Mouse (Mus musculus): Measurements from ENCODE around the gene Atp6v1g1.
A peak's percentile ranks its signal among the peaks of the same experiment; 100 is the strongest.

Gene Atp6v1g1

DNA sequence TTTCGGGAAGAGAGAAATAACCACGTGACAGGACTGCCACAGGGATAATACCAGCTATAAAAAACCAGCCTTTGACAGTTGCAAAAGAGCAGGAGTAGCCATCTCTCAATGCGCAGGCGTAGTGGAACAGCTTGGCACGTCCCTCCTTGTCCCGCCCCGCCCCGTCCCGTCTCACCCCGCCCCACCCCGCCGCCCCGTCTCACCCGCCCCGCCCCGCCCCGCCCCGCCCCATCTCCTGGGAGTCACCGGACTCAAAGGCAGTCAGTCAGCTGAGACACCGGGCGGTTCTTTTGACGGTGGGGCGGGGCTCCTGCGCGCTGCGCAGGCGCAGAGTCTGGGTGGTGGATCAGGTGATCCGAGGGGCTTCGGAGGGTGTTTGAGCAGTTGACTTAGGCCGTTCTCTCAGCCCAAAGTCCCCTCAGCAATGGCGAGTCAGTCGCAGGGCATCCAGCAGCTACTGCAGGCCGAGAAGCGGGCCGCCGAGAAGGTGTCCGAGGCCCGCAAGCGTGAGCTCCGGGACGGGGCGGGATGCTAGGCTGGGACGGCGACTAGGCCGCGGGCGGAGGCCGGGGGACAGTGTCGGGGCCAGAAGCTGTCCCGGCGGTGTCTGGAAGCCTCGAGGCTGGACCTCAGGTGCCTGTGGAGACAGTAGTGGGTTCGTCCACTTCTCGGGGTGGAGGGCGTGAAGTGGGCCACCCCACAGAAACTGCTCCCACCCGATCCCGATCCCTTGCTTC lies at the start of gene Atp6v1g1:
Atp6v1g1 (plus strand) TSS at position 279 of the 737 bp plus-strand sequence.
- DNase-seq (ENCODE audit: low spot score): peak; percentile 96

DNA sequence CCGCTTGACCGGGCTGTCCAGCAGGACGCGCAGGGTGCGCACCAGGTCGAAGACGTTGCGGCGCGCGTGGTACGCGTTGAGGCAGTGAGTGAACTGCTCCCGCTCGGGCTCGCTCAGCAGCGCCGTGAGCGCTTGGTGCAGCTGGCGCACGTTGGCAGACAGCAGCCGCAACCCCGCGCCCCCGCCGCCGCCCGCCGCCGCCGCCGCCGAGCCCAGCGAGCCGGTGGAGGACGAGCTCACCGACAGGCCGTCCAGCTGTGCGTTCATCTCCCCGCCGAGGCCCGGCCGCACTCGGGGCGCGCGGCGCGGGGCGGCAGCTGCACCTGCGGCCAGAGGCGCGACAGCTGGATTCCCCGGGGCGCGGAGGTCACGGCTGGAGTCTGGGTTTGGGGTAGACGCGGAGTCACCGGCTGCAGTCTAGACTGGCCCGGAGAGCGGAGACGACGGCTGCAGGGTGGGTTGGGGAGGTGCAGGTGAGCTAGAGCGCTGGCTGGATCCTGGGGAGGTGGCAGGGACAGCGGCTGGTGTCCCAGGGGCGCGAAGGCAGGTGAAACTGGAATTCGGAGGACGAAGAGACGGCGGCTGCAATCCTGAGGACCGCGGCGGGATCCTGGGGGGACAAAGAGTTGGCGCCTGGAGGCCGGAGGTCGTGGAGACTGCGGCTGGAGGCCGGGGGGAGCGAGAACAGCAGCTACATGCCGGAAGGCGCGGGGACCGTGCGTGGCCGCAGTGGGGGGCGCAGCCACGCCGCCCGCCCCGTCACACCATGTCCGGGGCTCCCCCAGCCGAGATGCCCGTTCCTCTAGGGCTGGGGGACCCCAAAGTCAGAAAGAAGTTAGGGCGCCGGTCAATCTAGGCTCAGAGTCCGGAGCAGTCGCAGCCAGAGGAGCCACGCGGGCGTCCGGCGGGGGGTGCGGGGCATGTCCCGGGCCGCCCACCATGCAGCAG lies 49.3 kb upstream of the Atp6v1g1 start:
- DNase-seq (ENCODE audit: low spot score): peak; percentile 61

DNA sequence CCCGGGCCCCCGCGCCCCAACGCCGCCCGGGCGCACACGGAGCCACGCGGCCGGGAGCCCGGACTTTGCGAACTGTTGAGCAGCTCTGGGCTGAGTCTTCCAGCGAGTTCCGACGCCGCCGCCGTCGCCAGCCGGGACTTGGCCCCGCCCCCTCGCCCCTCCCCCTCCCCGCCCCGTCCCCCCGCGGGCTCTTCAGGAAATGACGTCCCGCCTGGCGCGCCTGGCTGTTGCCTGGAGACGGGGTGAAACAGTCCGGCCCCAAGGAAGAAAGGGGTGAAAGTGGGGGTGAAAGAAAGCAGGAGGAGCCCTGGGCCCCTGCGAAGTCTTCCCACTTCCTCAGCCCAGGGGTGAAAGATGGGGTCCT lies 48.7 kb upstream of the Atp6v1g1 start, which contains the start of gene Whrn:
Whrn (minus strand) TSS at position 77 of the 364 bp plus-strand sequence.
- peak; percentile 76 for DNase-seq (ENCODE audit: low spot score)

DNA sequence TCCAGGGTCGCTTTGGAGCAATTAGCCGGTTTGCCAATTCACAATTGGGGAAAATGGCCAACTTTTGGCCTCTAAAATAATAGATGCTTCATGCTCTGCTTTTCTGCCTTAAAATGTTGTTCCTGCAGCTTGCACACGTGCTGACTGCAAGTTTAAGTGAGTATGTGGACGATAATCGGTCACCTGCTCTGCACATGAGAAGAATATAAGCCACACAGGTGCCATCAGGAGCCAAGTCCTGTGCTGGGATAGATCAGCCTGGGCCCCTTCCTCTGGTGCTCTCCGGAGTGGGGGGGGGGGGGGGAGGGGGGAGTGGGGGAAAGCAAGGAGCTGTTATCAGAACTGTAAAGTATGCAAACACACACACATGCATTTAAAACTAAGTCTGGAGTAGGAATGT lies 48.3 kb upstream of the Atp6v1g1 start:
- no peak for DNase-seq (ENCODE audit: low spot score)

DNA sequence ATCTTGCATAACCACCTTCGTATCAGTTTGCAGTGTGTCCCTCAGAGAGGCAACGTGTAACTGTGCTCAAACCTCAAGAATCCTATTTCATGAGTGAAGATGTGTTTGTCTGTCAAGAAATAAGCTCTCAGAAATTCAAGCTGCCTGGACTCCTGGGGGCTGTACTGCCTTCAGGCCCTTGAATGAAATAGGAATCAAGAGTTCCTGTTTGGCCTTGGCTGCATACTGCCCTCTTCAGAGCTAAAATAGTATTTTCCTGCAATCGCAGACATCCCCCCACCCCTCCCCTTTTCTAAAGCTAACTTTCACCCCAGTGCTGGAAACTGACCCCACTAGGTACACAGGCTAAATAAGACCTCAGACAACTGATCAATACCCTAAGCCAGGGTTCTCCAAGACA lies 46.2 kb upstream of the Atp6v1g1 start:
- DNase-seq (ENCODE audit: low spot score): no peak

DNA sequence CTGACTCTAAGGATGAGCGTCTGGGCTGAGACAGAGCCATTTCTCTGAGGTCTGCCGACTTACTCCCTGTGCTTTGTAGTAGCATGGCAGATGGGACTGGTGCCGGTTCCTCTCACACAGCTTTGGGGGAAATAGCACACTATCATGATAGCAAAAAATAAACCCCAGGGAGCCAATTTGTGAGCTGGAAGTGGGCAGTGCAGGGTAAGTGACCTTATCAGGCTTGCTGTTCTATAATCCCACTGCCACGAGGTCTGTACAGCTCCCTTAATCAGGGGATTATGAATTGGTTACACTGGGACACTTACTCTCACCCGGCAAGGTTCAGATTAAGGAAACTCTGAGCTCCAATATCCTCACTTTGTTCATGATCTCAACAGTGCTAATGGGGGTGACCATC lies 43.5 kb upstream of the Atp6v1g1 start:
- no peak for DNase-seq (ENCODE audit: low spot score)

DNA sequence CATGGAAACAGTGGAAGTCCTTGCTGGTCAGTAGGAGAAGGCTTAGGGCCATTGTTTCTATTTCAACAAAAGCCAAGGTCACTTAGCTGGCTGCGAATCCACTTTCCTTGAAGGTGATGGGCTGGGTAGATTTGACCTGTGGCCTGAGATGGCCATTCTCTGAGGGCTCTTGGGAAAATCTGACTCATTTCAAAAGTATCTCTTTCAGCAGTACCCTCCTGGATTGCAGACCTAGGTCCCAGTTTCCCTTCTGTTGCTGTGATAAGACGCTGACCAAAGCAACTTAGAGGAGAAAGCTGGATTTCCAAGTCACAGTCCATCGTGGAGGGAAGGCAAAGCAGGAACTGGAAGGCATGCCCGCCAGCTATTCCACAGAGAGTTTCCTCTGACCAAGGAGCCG lies 40.6 kb upstream of the Atp6v1g1 start:
- DNase-seq (ENCODE audit: low spot score): no peak

DNA sequence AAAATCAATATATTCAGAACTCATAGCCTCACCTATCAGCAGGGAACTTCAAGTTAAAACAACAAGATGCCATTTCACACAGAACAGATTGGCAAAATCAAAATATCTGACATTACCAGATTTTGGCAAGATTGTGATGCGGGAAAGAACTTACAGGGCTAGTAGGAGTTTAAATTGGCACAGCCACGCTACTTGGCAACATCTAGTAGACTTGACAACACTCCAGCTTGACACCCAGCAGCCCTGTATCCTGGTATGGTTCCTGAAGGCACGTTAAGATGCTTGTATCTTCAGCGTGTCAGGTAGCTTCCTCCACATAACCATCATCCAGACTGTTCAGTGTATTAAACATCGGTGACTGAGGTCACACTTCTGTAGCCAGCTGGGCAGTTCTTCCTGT lies 37.1 kb upstream of the Atp6v1g1 start:
- no peak for DNase-seq (ENCODE audit: low spot score)

DNA sequence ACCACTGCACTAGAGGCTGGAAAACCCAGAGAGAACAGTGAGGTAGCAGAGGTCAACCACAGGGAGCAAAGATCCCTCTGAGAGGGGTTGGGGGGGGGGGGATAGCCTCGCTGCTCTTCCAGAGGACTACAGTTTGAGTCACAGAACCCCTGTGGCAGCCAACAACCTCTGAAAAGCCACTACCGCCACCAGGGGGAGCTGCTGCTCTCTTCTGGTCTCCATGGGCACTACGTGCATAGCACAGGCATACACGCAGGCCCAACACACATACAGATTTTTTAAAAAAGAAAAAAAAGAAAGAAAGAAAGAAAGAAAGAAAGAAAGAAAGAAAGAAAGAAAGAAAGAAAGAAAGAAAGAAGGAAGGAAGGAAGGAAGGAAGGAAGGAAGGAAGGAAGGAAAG lies 36.3 kb upstream of the Atp6v1g1 start:
- peak; percentile 78 for DNase-seq (ENCODE audit: low spot score)

DNA sequence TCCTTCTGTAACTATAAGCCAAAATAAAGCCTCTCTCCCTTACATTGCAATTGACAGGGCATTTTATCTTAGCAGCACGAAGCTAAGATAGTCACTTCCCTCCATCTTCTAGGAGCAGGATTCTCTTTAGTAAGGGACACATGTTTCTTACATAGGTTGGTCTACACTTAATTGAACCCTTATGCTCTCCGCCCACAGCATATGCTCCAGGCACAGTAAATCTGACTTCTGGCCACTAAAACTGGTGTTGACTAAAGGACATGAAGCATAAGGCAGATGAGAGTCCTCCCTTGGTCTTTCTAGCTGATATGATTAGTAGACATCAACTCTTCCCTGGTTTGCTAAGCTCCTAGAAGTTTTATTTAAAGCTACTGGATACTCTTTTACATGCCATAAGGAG lies 31.7 kb upstream of the Atp6v1g1 start:
- DNase-seq (ENCODE audit: low spot score): no peak

DNA sequence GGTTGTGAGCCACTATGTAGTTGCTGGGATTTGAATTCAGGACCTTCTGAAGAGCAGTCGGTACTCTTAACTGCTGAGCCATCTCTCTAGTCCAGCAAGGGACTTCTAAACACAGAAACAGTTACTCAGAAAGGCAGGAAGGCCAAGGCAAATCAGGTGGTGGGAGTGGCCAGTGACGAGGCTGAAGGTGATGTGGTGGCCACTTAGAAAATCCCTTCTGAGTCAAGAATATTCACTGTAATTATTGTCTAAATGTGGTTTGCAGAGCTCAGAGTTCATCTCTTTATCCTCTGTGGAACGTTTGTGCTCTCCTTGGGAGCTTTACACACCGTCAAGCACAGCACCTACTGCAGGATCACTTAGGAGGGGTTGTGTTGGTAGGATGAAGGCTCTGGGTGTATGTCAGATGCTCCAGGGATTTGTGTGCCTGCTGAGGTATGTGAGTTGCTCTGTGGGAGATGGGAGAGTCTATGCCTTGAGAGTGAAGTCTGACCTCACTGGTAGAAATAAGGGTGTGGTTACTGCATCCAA lies 30.1 kb upstream of the Atp6v1g1 start:
- DNase-seq (ENCODE audit: low spot score): no peak

DNA sequence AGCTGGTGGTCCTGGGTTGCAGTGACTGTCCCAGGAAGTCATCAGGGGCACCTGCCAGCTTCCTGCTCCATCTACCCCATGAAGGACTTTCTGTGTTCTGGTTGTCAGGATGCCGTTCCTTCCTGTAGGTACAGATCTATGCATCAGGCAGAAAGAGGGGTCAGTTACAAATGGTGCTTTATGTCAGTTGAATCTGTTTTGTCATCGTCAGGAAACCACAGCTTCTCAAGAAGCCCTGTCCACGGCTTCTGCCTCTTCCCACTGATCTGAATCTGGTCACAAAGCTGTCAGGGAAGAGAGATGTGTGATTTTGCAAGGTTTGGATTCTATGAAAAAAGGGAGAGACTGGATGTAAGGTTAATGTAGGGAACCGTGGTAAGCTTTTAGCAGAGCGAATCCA lies 29.6 kb upstream of the Atp6v1g1 start:
- DNase-seq (ENCODE audit: low spot score): no peak

DNA sequence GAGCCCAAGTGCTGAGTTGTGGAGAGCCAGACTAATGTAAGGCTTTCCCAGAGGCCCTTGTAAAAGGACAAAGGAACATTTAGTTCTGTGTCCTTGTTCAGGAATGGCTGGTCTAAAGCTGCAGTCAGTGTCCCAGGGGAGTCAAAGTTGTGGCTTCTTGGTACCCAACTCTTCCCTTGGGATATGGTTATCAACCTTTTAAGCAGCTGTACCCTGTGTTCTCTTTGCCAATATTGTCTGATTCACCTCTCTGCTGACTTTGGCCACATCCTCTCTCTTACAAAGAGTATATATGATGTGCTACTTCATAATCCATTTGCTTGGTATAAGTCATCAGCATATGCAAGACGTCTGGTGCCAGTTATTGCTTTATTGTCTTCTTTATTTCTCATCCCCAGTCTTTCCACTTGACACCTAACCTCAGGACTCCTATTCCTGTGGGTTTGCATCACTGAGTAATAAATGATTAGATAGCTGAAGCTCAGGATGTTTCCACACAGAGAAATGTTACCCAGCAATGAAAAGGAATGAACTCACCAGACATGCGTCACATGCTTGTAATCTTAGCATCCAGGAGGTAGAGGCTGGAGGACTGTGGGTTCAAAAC lies 22.7 kb upstream of the Atp6v1g1 start:
- no peak for DNase-seq (ENCODE audit: low spot score)

DNA sequence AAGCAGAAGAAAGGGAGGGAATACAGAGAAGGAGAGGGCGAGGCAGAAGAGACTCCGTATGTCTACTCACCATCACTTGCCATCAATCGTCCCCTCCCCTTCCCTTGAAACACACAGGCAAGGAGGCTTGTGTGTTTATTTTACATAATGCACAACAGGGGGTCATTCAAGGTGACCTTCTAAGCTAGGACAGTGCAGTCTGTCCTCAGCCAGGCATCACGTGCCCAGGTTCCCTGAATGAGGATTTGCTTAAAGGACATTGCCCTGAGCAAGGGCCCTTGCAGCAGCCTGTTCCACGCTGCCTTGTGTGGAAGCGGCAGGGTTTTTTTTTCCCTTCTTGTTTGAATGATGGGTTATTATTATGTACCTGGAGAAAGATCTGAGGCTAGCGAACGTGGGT lies 19.1 kb upstream of the Atp6v1g1 start:
- DNase-seq (ENCODE audit: low spot score): no peak

DNA sequence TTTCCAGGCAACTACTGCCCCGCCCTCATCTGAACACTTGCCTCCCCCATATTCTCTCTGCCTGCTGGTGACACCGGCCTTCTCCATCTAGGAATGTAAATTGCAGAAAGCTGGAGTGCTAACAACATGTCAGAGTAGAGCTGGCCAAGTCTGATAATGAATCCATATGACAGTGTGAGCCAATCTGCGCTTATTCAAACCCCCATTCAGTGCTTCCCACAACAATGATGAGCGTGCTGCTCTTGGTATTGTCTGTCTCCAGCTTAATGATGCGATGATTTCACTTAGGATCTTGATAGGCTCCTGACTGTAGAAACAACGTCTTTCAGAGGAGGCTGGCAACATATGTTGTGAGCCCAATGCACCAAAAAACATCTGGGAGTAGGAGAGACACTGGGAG lies 15.6 kb upstream of the Atp6v1g1 start:
- no peak for DNase-seq (ENCODE audit: low spot score)

DNA sequence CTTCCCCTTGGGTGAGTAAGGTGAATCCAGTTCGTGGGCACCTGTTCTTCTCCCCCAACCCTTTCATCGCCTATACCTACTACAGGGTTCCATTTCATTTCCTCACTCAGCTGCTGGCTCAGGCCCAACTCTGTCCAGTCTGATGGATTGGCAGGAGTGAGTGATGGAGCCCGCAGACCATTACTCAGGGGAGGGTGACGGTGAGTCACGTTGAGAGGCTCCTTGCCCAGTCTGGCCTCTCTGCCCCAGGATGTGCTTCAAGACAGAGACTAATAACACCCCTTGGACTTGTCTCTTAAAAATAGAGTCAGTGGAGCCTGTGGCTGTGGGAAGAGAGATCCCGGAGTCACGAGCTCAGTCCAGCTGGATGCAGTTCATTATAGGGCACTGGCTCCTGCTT lies 14.2 kb upstream of the Atp6v1g1 start:
- DNase-seq (ENCODE audit: low spot score): no peak

DNA sequence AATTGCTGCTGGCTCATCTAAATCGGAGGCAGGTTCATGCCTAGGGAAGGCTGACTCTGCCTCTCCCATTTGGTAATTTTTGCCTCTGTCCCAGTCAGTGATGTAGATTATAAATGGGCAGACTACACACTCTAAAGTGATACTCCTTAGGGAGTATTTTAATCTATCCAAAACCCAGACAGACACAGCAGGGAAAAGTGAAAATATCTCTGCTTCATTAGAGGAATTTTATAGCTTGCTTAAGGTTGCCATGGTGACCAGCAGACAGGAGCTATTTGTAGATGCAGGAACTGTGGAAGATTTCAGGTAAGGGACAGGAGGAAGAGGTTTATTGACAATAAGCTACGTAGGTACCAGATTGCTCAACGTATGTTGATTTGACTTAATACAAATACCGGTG lies 7.0 kb upstream of the Atp6v1g1 start:
- DNase-seq (ENCODE audit: low spot score): no peak

DNA sequence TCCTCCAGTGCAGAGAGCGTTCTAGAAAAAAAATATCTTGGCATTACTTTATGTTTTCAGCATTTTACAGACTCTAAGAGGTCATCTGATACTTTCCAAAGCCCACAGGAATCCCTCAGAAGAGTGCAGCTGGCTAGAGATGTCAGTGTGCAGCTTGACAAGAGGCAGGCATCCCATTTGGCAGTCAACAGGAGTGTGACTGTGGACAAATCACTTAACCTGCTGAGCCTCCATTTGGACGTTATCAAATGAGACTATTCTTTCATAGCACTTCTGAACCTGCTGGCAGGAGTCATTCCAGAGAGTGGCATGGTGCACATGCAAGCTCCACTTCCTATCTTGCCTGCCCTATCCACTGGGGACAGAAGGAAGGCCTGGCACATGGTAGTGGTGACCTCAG lies 2.4 kb upstream of the Atp6v1g1 start:
- no peak for DNase-seq (ENCODE audit: low spot score)

DNA sequence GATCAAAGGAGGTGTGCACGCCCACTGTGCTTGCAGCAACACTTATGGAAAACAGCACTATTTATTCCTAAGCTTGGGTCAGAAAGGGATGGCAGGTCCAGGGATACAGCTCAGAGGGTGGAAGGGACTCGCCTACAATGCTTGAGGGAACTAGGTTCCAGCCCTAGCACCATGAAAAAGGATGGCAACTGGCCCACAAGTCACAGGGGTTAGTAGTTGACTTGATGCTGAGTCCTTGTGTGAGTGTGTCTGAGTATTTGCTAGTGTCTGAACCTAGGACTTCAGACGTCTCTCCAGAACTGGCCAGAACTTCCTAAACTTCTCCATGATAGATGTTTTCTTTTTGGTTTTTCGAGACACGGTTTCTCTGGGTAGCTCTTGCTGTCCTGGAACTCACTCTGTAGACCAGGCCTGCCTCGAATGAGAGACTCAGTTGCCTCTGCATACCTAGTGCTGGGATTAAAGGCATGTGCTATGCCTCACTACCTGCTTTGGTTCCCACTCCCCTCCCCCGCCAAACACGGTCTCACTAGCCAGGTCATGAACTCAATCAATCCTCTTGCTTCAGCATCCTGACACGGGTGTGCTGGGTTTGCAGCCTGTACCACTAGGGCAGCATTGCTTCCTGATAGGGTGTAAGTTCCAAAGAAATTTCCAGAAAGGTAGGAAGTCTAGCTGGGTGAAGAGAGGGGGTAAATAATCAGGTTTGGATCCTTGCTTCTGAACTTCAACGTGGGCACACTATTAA lies 652 bp upstream of the Atp6v1g1 start:
- DNase-seq (ENCODE audit: low spot score): no peak

DNA sequence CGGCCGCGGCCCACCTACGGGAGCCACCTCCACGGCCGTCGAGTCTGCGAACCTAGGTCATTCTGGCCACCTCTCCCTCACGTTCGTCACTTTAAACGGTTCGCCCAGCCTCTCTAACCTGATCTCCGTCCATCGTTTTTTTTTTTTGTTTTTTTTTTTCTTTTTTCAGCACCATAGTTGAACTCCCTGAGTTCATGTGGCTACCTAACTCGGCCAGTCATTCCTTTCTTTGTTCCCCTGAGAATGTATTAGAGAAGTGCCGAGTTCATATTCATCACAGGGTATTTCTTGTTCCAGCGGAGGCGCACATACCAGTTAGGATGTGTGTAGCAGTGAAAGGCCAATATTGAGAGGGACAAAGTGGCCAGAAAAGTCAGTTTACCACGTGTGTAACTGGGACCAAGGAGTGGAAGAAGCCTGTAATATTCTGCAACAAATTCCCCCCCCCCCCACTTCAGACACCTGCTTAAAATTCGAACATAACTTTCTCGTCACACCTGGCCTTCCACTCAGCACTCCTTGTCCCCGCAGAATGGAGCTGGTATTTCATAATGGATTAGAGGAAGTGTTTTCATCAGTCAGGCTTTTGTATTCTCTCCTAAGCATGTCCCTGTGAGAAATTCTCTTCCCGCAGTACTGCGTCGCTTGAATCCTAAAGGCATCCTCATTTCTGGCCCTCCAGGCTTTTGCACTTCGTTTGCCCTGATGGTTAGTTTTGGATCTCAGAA lies 823 bp downstream of the Atp6v1g1 start:
- DNase-seq (ENCODE audit: low spot score): no peak

DNA sequence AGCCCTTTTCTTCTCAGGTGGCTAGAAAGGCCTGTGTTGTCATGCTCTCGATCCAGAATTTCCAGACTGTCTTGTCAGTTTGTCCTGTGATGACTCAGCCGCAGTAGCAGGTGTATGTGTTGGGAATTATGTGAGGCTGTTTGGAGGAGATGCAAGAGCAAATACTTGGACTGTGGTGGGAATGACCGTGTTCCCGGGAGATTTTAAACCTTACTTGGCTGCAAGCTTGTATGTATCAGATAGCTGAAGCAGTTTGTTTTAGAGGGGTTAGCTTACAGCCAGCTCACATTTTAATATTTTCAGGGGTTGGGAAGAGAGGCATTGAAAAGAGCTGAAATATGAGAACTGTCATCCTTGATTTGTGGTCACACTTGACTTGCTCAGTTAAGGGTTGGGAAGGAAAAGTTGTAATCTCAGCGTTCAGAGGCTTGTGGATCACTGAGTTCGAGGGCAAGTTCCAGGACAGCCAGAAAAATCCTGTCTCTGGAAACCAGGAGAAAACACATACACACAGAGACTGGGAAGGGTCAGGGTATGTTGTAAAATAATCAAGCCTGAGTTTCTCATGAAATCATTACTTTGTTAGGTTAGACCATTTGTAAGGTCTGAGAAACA lies 2.0 kb downstream of the Atp6v1g1 start:
- DNase-seq (ENCODE audit: low spot score): no peak

Data from urinary bladder, postnatal 14 days (tissue).